Mouse (Mus musculus) limb, embryonic 14.5 days (tissue): ENCODE results near the gene Zfp366. TPM values are rescaled to one million over a fixed set of nuclear protein-coding genes. Genes with fewer than 3 reads are reported as not detected.

Experiments used
- ATAC-seq: fragments of 200-750 bp; cut with Nextera tagmentation; 2 replicates; pipeline ENCODE4 v1.8.0; 2017; ENCODE audit warnings: low read depth, moderate number of reproducible peaks, moderate TSS enrichment; ENCODE audit not compliant: low FRiP score
- DNase-seq: peaks from one replicate; pipeline ENCODE4 v3.0.0-alpha.2; 2015; ENCODE audit warnings: low spot score
- H3K27ac ChIP-seq: fragments of 300-500 bp; sonication (generic); replicated peaks from 2 replicates; pipeline ENCODE4 v1.5.1; 2014; ENCODE audit warnings: low read depth, mild to moderate bottlenecking, low read length, moderate library complexity, mixed read lengths
- H3K27me3 ChIP-seq: fragments of 300-500 bp; sonication (generic); 2 replicates; pipeline ENCODE4 v1.6.1; 2014; ENCODE audit warnings: low read length, mixed read lengths; ENCODE audit not compliant: control insufficient read depth, insufficient read depth
- H3K36me3 ChIP-seq: fragments of 300-500 bp; sonication (generic); 2 replicates; pipeline ENCODE4 v1.6.1; 2014; ENCODE audit warnings: mild to moderate bottlenecking, low read length, moderate library complexity, mixed read lengths; ENCODE audit not compliant: control insufficient read depth, insufficient read depth
- H3K4me1 ChIP-seq: fragments of 300-500 bp; sonication (generic); 2 replicates; pipeline ENCODE4 v1.6.1; 2014; ENCODE audit warnings: antibody characterized with exemption, low read length, mixed read lengths; ENCODE audit not compliant: control insufficient read depth, insufficient read depth
- H3K4me2 ChIP-seq: fragments of 300-500 bp; sonication (generic); replicated peaks from 2 replicates; pipeline ENCODE4 v1.6.1; 2014; ENCODE audit warnings: low read depth, mild to moderate bottlenecking, low read length, moderate library complexity; ENCODE audit not compliant: severe bottlenecking
- H3K4me3 ChIP-seq: fragments of 300-500 bp; sonication (generic); replicated peaks from 2 replicates; pipeline ENCODE4 v1.5.1; 2014; ENCODE audit warnings: low read length
- H3K9ac ChIP-seq: fragments of 300-500 bp; sonication (generic); 2 replicates; pipeline ENCODE4 v1.6.1; 2014; ENCODE audit warnings: mild to moderate bottlenecking, low read depth, low read length, moderate library complexity; ENCODE audit not compliant: severe bottlenecking
- H3K9me3 ChIP-seq: fragments of 300-500 bp; sonication (generic); 2 replicates; pipeline ENCODE4 v1.6.1; 2016; ENCODE audit warnings: low read length; ENCODE audit not compliant: control insufficient read depth
- POLR2A ChIP-seq: fragments of 200-500 bp; IDR thresholded peaks from 2 replicates; pipeline ENCODE4 v1.8.0; 2012; ENCODE audit warnings: inconsistent platforms, mild to moderate bottlenecking, moderate library complexity, borderline replicate concordance; ENCODE audit not compliant: insufficient read depth, insufficient read length; ENCODE audit errors: extremely low read depth
- WGBS: fragments of 180-500 bp; shearing (Covaris S2); extraction: QIAGEN DNeasy Blood & Tissue Kit; methylation state at CpG from one replicate; pipeline ENCODE4 v1.1.7; 2014; 5-methylcytosine and 5-hydroxymethylcytosine counted together
- polyA plus RNA-seq, 2 experiments: library from polyadenylated mRNA; depleted of rRNA in 1 of 2; stranded (reverse) in 1 of 2; unstranded in 1 of 2; fragments of >200 nt; fragmentation: Nextera tagmentation in 1 of 2; extraction: Ambion mirVana in 1 of 2; gene quantifications; 2 replicates each; pipeline versions ENCODE4 v1.2.1 to v1.2.3; 2012 to 2014

Zfp366 gene
- polyA plus RNA-seq, 2 experiments: 0.73 to 2.5 TPM

DNA sequence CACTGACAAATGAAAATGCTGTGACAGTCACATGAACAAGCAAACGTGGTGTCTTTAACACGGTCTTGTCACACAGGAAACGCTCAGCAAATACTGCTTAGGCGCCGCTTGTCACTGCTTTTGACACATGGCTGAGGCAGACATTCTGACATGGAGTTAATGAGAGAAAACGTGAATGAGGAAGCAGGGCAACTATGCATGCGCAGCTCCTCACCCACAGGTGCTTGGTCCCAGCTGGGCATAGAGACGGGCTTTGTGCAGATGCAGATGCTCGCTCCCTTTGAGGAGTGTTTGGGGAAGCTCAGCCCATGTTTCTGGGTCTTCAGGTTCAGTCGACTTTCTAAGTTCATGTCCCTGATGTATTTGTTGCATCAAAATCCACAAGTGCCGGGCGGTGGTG is 11.7 kb downstream of the Zfp366 start:
- DNase-seq (no peak), ATAC-seq (no peak)
- Histone ChIP-seq H3K4me2 (no peak overlapping the region), H3K9ac (no peak overlapping the region), H3K27me3 (no peaks in the 10 kb centered on the region), H3K4me3 (no peak overlapping the region), H3K4me1 (peaks cover 7% of the 10 kb centered on the region; the same call in 1 of the 2 replicates), H3K27ac (no peak overlapping the region), H3K9me3 (no peaks in the 10 kb centered on the region), H3K36me3 (no peaks in the 10 kb centered on the region)
- WGBS: 79% methylated on average over 12 of the region's 12 CpGs
- TF ChIP-seq POLR2A: no peak

DNA sequence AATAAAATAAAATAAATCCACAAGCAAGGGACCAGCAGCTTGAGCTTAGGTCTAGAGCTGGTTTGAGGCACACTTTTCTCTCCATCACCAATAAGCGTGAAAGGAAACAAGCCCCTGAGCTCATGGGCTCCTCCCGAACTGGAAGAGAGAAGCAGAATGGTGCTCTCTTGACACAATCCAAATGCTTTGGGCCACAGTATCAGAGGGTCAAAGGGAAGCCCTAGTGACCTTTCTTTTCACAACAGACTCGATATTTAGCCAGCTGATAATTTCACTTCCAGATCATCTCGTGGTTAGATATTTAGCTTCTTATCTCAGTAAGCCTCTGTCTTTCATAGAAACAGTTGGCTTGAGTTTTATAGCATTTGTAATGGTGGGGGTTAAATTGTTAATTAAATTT is 12.2 kb downstream of the Zfp366 start:
- H3K36me3 ChIP-seq: no peaks in the 10 kb centered on the region
- 0 out of 2 replicates have a peak, but pooled peaks cover 3% of the 10 kb centered on the region for H3K4me1 ChIP-seq
- H3K9me3 ChIP-seq: no peaks in the 10 kb centered on the region
- DNase-seq: no peak
- no peak for TF ChIP-seq POLR2A
- no peak overlapping the region for H3K27ac ChIP-seq
- H3K27me3 ChIP-seq: no peaks in the 10 kb centered on the region
- no peak for ATAC-seq
- H3K9ac ChIP-seq: no peak overlapping the region
- H3K4me3 ChIP-seq: no peak overlapping the region
- H3K4me2 ChIP-seq: no peak overlapping the region
- WGBS: 83% methylated on average over 4 of the region's 4 CpGs

DNA sequence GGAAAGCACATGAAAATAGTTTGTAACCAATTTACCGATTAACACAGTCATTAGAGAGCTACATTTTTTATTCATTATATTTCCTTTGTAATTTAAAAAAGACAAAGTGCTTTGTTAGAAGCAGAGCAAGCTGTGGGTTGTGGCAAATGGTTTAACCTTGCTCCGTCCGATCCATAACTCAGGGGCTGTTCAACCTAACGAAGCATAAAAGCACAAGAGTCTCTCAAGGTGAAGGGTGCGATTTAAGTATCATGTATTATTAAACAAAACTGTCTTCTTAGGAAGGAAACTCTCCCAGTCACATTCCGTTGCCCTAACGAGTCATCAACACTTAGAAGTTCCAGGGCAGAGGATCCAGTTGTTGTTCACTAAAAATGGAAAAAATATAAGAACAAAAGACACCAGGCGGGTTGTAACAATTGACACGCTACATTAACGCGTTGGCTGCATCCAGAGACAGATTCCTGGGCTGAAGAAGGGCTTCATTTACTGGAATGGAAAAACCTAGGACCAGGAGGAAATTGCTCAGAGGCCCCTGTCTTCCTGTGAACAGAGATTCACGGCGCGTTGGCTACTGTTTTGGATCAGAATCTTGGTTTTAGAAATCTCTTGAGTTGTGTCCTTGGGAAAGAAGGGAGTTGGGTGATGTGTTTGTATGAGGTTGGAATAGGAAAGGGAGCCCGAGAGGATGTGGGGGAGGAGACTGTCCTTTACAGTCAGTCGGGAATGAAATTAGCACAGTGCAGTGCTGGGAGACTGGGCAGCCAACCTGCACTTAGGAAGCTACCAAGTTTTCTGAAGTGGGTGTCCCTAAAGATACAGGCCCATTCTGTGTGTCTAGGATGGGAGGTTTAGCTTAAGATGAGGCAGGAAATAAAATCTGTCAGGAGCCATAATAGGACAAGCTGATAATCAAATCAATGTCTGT is 17.3 kb downstream of the Zfp366 start:
- no peak for TF ChIP-seq POLR2A
- no peak overlapping the region for H3K27ac ChIP-seq
- no peaks in the 10 kb centered on the region for H3K36me3 ChIP-seq
- no peaks in the 10 kb centered on the region for H3K27me3 ChIP-seq
- H3K9ac ChIP-seq: no peak overlapping the region
- no peak overlapping the region for H3K4me3 ChIP-seq
- no peaks in the 10 kb centered on the region for H3K9me3 ChIP-seq
- ATAC-seq (no peak), DNase-seq (no peak)
- H3K4me2 ChIP-seq: no peak overlapping the region
- H3K4me1 ChIP-seq: no peaks in the 10 kb centered on the region
- WGBS: 69% methylated on average over 16 of the region's 16 CpGs

DNA sequence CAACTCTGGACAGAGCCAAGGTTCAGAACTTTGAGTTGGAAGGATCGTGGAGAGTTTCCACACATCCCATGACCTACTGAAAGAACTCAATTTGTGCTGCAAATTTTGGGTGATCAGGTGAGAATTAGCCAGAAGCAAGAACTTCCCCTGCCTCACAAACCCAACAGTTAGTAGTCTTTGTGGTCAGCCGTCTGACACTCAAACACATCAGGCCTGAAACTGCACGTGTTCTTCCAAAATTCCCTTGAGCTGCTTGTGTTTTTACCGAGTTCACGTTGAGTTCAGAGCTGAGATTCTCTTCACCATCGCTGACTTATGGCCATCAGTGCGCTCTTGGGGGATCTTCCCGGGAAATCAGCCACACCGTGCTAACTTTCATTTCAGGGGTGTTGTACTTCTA is 22.6 kb downstream of the Zfp366 start:
- no peak for ATAC-seq
- WGBS: 87% methylated on average over 9 of the region's 9 CpGs

DNA sequence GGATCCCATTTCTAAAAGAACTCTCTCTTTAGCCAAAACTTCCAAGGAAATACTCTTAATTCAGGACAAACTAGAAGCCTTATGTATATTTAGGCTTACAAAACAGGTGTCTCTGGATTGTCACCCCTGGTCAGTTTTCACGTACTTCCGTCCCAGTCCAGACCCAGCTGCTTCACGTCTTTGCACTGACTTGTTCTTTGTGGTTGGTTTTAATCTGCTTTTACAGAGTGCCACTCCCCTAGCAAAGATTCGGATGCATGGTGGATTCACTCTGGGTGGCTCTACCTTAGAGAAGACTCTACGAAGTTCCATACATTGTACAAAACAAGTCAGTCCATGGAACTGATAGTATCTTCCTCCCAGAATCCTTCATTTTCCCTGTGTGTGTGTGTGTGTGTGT is 25.2 kb downstream of the Zfp366 start:
- WGBS: 83% methylated on average over 5 of the region's 5 CpGs
- no peak overlapping the region for H3K27ac ChIP-seq
- no peak for DNase-seq
- H3K4me1 ChIP-seq: no peaks in the 10 kb centered on the region
- no peaks in the 10 kb centered on the region for H3K9me3 ChIP-seq
- no peaks in the 10 kb centered on the region for H3K27me3 ChIP-seq
- no peak for ATAC-seq
- H3K4me2 ChIP-seq: no peak overlapping the region
- no peak overlapping the region for H3K4me3 ChIP-seq
- H3K9ac ChIP-seq: no peak overlapping the region
- H3K36me3 ChIP-seq: no peaks in the 10 kb centered on the region
- TF ChIP-seq POLR2A: no peak

More for the DNA sequence above, 22.6 kb downstream of the Zfp366 start:
- no peak overlapping the region for H3K4me3 ChIP-seq
- no peaks in the 10 kb centered on the region for H3K36me3 ChIP-seq
- H3K27ac ChIP-seq: no peak overlapping the region
- DNase-seq: no peak
- H3K9ac ChIP-seq: no peak overlapping the region
- H3K4me1 ChIP-seq: no peaks in the 10 kb centered on the region
- no peaks in the 10 kb centered on the region for H3K9me3 ChIP-seq
- H3K4me2 ChIP-seq: no peak overlapping the region
- no peaks in the 10 kb centered on the region for H3K27me3 ChIP-seq
- no peak for TF ChIP-seq POLR2A

DNA sequence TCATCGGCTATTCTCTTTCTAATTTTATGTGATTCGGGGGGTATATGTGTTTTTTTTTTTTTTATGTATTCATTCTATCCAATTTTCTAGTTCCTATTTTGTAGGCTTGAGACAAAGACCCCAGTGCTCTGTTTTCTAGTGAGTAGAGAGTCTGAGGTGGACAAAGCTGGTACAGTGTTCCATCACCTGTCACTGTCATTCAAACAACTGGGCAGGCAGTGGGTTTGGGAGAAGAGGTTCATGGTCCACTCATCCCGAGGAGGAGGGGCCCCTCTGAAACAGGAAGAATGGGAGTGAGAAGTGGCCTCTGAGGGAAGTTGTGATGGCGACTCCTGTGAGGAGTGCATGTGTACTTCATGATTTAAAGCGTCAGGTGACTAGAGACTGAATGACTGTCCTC is 26.2 kb downstream of the Zfp366 start:
- Histone ChIP-seq H3K36me3 (no peaks in the 10 kb centered on the region), H3K9me3 (no peaks in the 10 kb centered on the region), H3K9ac (no peak overlapping the region), H3K27me3 (no peaks in the 10 kb centered on the region), H3K4me1 (no peaks in the 10 kb centered on the region), H3K4me2 (no peak overlapping the region), H3K27ac (no peak overlapping the region), H3K4me3 (no peak overlapping the region)
- DNase-seq: no peak
- WGBS: 79% methylated on average over 5 of the region's 5 CpGs
- no peak for TF ChIP-seq POLR2A
- ATAC-seq: no peak
